Mouse (Mus musculus) limb, embryonic 14.5 days (tissue): ENCODE data around the gene Dnah2. TPM values are rescaled to one million over a fixed set of nuclear protein-coding genes. Genes with fewer than 3 reads are reported as not detected.

Experiments
- ATAC-seq: fragments of 200-750 bp; cut with Nextera tagmentation; 2 replicates; pipeline ENCODE4 v1.8.0; 2017; ENCODE audit warnings: low read depth, moderate number of reproducible peaks, moderate TSS enrichment; ENCODE audit not compliant: low FRiP score
- DNase-seq: peaks from one replicate; pipeline ENCODE4 v3.0.0-alpha.2; 2015; ENCODE audit warnings: low spot score
- H3K27ac ChIP-seq: fragments of 300-500 bp; sonication (generic); replicated peaks from 2 replicates; pipeline ENCODE4 v1.5.1; 2014; ENCODE audit warnings: low read depth, mild to moderate bottlenecking, low read length, moderate library complexity, mixed read lengths
- H3K27me3 ChIP-seq: fragments of 300-500 bp; sonication (generic); 2 replicates; pipeline ENCODE4 v1.6.1; 2014; ENCODE audit warnings: low read length, mixed read lengths; ENCODE audit not compliant: control insufficient read depth, insufficient read depth
- H3K36me3 ChIP-seq: fragments of 300-500 bp; sonication (generic); 2 replicates; pipeline ENCODE4 v1.6.1; 2014; ENCODE audit warnings: mild to moderate bottlenecking, low read length, moderate library complexity, mixed read lengths; ENCODE audit not compliant: control insufficient read depth, insufficient read depth
- H3K4me1 ChIP-seq: fragments of 300-500 bp; sonication (generic); 2 replicates; pipeline ENCODE4 v1.6.1; 2014; ENCODE audit warnings: antibody characterized with exemption, low read length, mixed read lengths; ENCODE audit not compliant: control insufficient read depth, insufficient read depth
- H3K4me2 ChIP-seq: fragments of 300-500 bp; sonication (generic); replicated peaks from 2 replicates; pipeline ENCODE4 v1.6.1; 2014; ENCODE audit warnings: low read depth, mild to moderate bottlenecking, low read length, moderate library complexity; ENCODE audit not compliant: severe bottlenecking
- H3K4me3 ChIP-seq: fragments of 300-500 bp; sonication (generic); replicated peaks from 2 replicates; pipeline ENCODE4 v1.5.1; 2014; ENCODE audit warnings: low read length
- H3K9ac ChIP-seq: fragments of 300-500 bp; sonication (generic); 2 replicates; pipeline ENCODE4 v1.6.1; 2014; ENCODE audit warnings: mild to moderate bottlenecking, low read depth, low read length, moderate library complexity; ENCODE audit not compliant: severe bottlenecking
- H3K9me3 ChIP-seq: fragments of 300-500 bp; sonication (generic); 2 replicates; pipeline ENCODE4 v1.6.1; 2016; ENCODE audit warnings: low read length; ENCODE audit not compliant: control insufficient read depth
- POLR2A ChIP-seq: fragments of 200-500 bp; IDR thresholded peaks from 2 replicates; pipeline ENCODE4 v1.8.0; 2012; ENCODE audit warnings: inconsistent platforms, mild to moderate bottlenecking, moderate library complexity, borderline replicate concordance; ENCODE audit not compliant: insufficient read depth, insufficient read length; ENCODE audit errors: extremely low read depth
- WGBS: fragments of 180-500 bp; shearing (Covaris S2); extraction: QIAGEN DNeasy Blood & Tissue Kit; methylation state at CpG from one replicate; pipeline ENCODE4 v1.1.7; 2014; 5-methylcytosine and 5-hydroxymethylcytosine counted together
- polyA plus RNA-seq, 2 experiments: library from polyadenylated mRNA; depleted of rRNA in 1 of 2; stranded (reverse) in 1 of 2; unstranded in 1 of 2; fragments of >200 nt; fragmentation: Nextera tagmentation in 1 of 2; extraction: Ambion mirVana in 1 of 2; gene quantifications; 2 replicates each; pipeline versions ENCODE4 v1.2.1 to v1.2.3; 2012 to 2014

Dnah2 gene
- polyA plus RNA-seq, 2 experiments, result 4.2 to 4.7 TPM

GRCm38 (mm10) chr11:69503863-69504280 is 45.0 kb downstream of the Dnah2 start:
- H3K4me1 ChIP-seq, result 0 out of 2 replicates have a peak, but pooled peaks cover 4% of the 10 kb centered on the region
- H3K4me2 ChIP-seq, result no peak overlapping the region
- no peak for TF ChIP-seq POLR2A
- no peaks in the 10 kb centered on the region for H3K36me3 ChIP-seq
- no peak for ATAC-seq
- no peak for DNase-seq
- no peak overlapping the region for H3K27ac ChIP-seq
- 27% methylated on average over 4 of the region's 4 CpGs for WGBS
- no peak overlapping the region for H3K4me3 ChIP-seq
- H3K9me3 ChIP-seq, result no peaks in the 10 kb centered on the region
- H3K9ac ChIP-seq, result no peak overlapping the region
- H3K27me3 ChIP-seq, result no peaks in the 10 kb centered on the region

- H3K4me3 ChIP-seq, result no peak overlapping the region
- ATAC-seq, result no peak
- H3K36me3 ChIP-seq, result no peaks in the 10 kb centered on the region
- no peak overlapping the region for H3K4me2 ChIP-seq
- H3K9ac ChIP-seq, result no peak overlapping the region
- no peak overlapping the region for H3K27ac ChIP-seq
- TF ChIP-seq POLR2A, result no peak
- H3K4me1 ChIP-seq, result 0 out of 2 replicates have a peak, but pooled peaks cover 4% of the 10 kb centered on the region
- H3K27me3 ChIP-seq, result no peaks in the 10 kb centered on the region
- H3K9me3 ChIP-seq, result no peaks in the 10 kb centered on the region
- no peak for DNase-seq
- WGBS, result 63% methylated on average over 9 of the region's 9 CpGs
Observed at GRCm38 (mm10) chr11:69501555-69501954, 47.4 kb downstream of the Dnah2 start.

DNA sequence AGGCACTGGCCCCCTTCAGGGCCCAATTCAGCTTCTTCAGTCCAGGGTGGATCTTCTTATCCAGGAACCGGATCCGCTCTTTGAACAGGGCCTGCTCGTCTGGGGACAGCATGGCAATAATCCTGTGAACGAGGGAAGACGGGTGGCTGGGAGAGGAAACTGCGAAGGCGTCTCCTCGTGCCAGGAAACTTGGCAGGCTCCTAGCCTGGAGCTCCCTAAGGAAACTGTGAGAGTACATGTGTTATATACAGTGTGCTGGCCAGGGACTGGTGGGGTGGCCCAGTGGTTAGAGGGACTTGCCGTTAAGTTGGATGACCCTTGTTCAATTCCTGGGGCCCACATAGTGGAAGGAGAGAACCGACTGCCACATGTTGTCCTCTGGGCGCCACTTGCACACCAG is 49.8 kb downstream of the Dnah2 start:
- Histone ChIP-seq H3K27ac (no peak overlapping the region), H3K9ac (no peak overlapping the region), H3K27me3 (no peaks in the 10 kb centered on the region), H3K9me3 (no peaks in the 10 kb centered on the region), H3K36me3 (no peaks in the 10 kb centered on the region), H3K4me2 (no peak overlapping the region), H3K4me3 (no peak overlapping the region), H3K4me1 (0 out of 2 replicates have a peak, but pooled peaks cover 4% of the 10 kb centered on the region)
- TF ChIP-seq POLR2A, result no peak
- DNase-seq, result no peak
- ATAC-seq, result no peak
- WGBS, result 83% methylated on average over 11 of the region's 11 CpGs

DNA sequence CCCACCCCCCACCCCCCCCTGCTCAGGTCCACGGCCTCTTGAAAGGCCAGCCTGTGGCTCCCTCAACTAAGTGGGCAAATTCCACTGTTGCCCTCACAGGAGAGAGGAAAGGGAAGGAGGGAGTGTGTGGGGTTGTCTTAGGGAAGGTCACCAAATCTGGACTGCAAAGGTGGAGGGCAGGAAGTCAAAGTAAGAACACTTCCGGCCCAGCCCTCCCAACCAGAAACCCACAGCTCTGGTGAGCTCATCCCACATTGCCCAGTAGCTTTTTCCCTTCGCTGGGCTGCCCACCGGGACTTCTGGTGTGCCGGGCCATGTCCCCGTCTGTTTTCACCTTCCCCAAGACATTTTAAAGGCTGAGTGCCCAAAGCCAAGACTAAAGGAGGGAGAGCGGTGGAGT is 57.2 kb downstream of the Dnah2 start:
- DNase-seq, result no peak
- 77% methylated on average over 7 of the region's 7 CpGs for WGBS
- Histone ChIP-seq H3K4me3 (no peak overlapping the region), H3K27ac (no peak overlapping the region), H3K4me2 (no peak overlapping the region), H3K27me3 (no peaks in the 10 kb centered on the region), H3K9me3 (no peaks in the 10 kb centered on the region), H3K36me3 (no peaks in the 10 kb centered on the region), H3K9ac (no peak overlapping the region), H3K4me1 (no peaks in the 10 kb centered on the region)
- ATAC-seq, result no peak
- no peak for TF ChIP-seq POLR2A

- Histone ChIP-seq H3K9me3 (no peaks in the 10 kb centered on the region), H3K4me2 (no peak overlapping the region), H3K4me3 (no peak overlapping the region), H3K27ac (no peak overlapping the region), H3K27me3 (no peaks in the 10 kb centered on the region), H3K4me1 (no peaks in the 10 kb centered on the region), H3K36me3 (no peaks in the 10 kb centered on the region), H3K9ac (no peak overlapping the region)
- 71% methylated on average over 2 of the region's 2 CpGs for WGBS
- no peak for TF ChIP-seq POLR2A
- ATAC-seq (no peak), DNase-seq (no peak)
Observed at GRCm38 (mm10) chr11:69490898-69491297, 58.0 kb downstream of the Dnah2 start.

DNA sequence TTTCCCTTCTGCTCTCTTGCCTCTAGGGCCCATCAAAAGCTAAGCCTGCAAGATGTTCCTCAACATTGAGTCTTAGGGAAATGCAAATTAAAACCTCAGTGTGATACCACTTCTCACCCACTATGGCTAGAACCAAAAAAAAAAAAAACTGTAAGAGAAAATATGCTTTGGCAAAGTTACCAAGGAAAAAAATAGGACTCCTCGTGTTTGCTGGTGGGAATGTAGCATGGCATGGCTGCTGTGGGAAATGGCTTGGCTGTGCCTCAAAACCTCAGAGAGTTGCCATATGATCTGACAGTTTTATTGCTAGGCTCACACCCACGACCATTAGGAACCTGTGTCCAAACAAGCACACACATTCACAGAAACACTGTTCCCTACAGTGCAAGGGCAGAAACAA is 61.4 kb downstream of the Dnah2 start:
- TF ChIP-seq POLR2A, result no peak
- ATAC-seq, result no peak
- DNase-seq, result no peak
- WGBS, result 53% methylated on average over 2 of the region's 2 CpGs
- no peak overlapping the region for H3K4me3 ChIP-seq
- H3K27me3 ChIP-seq, result no peaks in the 10 kb centered on the region
- H3K9me3 ChIP-seq, result no peaks in the 10 kb centered on the region
- no peaks in the 10 kb centered on the region for H3K4me1 ChIP-seq
- no peak overlapping the region for H3K4me2 ChIP-seq
- no peak overlapping the region for H3K27ac ChIP-seq
- H3K9ac ChIP-seq, result no peak overlapping the region
- no peaks in the 10 kb centered on the region for H3K36me3 ChIP-seq
